Mouse (Mus musculus) lung, embryonic 15.5 days (tissue): ENCODE data around the gene Oas1h. TPM values are rescaled to one million over a fixed set of nuclear protein-coding genes. Genes with fewer than 3 reads are reported as not detected.

Source experiments
- ATAC-seq: fragments of 200-750 bp; cut with Nextera tagmentation; 2 replicates; pipeline ENCODE4 v1.8.0; 2017; ENCODE audit warnings: moderate number of reproducible peaks, borderline replicate concordance; ENCODE audit not compliant: low FRiP score, low TSS enrichment; ENCODE audit errors: extremely low read depth
- H3K27ac ChIP-seq: fragments of 300-500 bp; sonication (generic); 2 replicates; pipeline ENCODE4 v1.5.1; 2015; ENCODE audit warnings: moderate library complexity, mild to moderate bottlenecking, inconsistent platforms
- H3K27me3 ChIP-seq: fragments of 300-500 bp; sonication (generic); 2 replicates; pipeline ENCODE4 v1.6.1; 2015; ENCODE audit warnings: inconsistent platforms
- H3K36me3 ChIP-seq: fragments of 300-500 bp; sonication (generic); 2 replicates; pipeline ENCODE4 v1.6.1; 2015; ENCODE audit warnings: inconsistent platforms
- H3K4me1 ChIP-seq: fragments of 300-500 bp; sonication (generic); 2 replicates; pipeline ENCODE4 v1.6.1; 2015; ENCODE audit warnings: inconsistent platforms
- H3K4me2 ChIP-seq: fragments of 300-500 bp; sonication (generic); 2 replicates; pipeline ENCODE4 v1.6.1; 2015; ENCODE audit warnings: inconsistent platforms, mild to moderate bottlenecking, moderate library complexity
- H3K4me3 ChIP-seq: fragments of 300-500 bp; sonication (generic); 2 replicates; pipeline ENCODE4 v1.5.1; 2015; ENCODE audit warnings: mild to moderate bottlenecking, inconsistent platforms
- H3K9ac ChIP-seq: fragments of 300-500 bp; sonication (generic); 2 replicates; pipeline ENCODE4 v1.6.1; 2015; ENCODE audit warnings: inconsistent platforms
- H3K9me3 ChIP-seq: fragments of 300-500 bp; sonication (generic); 2 replicates; pipeline ENCODE4 v1.6.1; 2016; ENCODE audit warnings: inconsistent platforms
- WGBS: fragments of 180-500 bp; shearing (Covaris S2); methylation state at CpG from one replicate; pipeline ENCODE4 v1.1.7; 2015; 5-methylcytosine and 5-hydroxymethylcytosine counted together
- polyA plus RNA-seq: library from polyadenylated mRNA; unstranded; fragments of >200 nt; fragmentation: Nextera tagmentation; extraction: Ambion mirVana; gene quantifications from 2 replicates; pipeline ENCODE4 v1.2.1, GENCODE M21; 2015

Gene Oas1h
- polyA plus RNA-seq, result not detected in 2 replicates

GRCm38 (mm10) chr5:120861121-120861520 is at the start of gene Oas1h:
Gene Oas1h (plus strand): TSS chr5:120861421.
- Histone ChIP-seq H3K4me1 (no peaks in the 10 kb centered on the region), H3K36me3 (no peaks in the 10 kb centered on the region), H3K27ac (no peak within 1 kb of the TSS), H3K9me3 (no peaks in the 10 kb centered on the region), H3K9ac (no peak within 1 kb of the TSS), H3K4me2 (no peak within 1 kb of the TSS), H3K27me3 (no peaks in the 10 kb centered on the region), H3K4me3 (no peak within 1 kb of the TSS)
- no peak for ATAC-seq
- WGBS, result 48% methylated on average over 4 of the region's 4 CpGs

DNA sequence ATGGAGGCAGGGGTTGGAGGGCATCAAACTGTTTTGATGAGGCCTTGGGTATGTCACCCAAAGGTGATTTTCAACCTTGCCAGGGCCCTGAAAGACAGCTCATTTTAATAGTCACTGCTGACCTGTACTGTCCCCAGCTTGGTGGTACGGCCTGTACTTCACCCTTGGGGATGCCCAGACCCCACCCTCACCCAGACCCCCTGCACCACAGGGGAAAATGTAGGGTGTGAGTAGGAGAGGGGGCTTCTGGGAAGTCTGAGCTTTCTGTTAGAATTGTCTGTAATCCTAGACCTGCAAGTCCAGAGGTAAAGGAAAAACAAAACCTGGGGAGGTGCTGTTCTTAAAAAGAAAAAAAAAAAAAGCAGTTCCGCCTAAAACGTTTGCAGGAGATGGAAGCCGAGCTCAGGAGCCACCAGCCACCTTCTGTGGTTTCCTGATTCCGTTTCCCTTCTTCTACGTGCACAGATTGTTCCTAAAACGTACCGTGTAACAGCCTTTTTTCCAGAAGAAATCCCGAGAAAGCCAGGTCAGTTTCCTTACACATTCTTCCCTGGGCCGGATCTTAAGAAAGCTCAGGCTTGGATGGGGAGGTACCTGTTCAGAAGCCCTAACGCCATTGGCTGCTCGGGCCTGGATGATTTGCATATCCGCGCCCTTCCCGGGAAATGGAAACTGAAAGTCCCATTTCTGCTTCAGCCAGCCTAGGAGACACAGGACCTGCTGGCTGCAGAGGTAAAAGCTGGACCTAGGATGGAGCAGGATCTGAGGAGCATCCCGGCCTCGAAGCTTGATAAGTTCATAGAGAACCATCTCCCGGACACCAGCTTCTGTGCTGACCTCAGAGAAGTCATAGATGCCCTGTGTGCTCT is 49.0 kb upstream of the Oas1h start, which contains the start of gene Oas1c:
Gene Oas1c, minus strand, starts transcription at position 564 of the 869 bp plus-strand sequence.
- H3K9me3 ChIP-seq, result no peaks in the 10 kb centered on the region
- H3K4me3 ChIP-seq, result peak within 1 kb of the TSS; percentile 44
- peaks cover 10% of the 10 kb centered on the region; the same call in 1 of the 2 replicates for H3K4me1 ChIP-seq
- H3K9ac ChIP-seq, result peak within 1 kb of the TSS; percentile 45
- ATAC-seq, result peak; percentile 71; the same call in 1 of the 2 replicates
- H3K4me2 ChIP-seq, result peak within 1 kb of the TSS; percentile 67
- no peaks in the 10 kb centered on the region for H3K36me3 ChIP-seq
- peak within 1 kb of the TSS; percentile 59 for H3K27ac ChIP-seq
- 3% methylated on average over 18 of the region's 18 CpGs for WGBS
- no peaks in the 10 kb centered on the region for H3K27me3 ChIP-seq

DNA sequence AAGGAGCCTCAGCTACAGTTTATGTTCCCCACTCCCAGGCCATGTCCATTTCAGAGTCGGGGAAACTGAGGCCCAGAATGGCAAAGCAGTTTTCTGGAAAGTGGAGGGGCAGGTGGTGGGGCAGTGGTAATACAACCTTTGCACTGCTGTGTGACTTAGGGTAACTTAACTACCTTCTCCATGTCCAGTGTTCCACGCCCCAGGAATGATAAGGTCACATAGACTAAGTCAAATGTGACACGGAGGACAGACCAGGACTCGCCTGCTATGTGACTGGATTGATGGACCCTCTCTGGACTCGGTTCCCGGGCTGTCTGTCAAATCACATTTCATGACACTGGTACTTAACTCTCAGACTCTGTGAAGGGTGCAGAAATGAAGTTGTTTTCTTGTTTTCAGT is 48.2 kb upstream of the Oas1h start:
- H3K36me3 ChIP-seq, result no peaks in the 10 kb centered on the region
- no peak for ATAC-seq
- peak overlapping the region; percentile 44 for H3K4me3 ChIP-seq
- H3K4me1 ChIP-seq, result peaks cover 10% of the 10 kb centered on the region; the same call in 1 of the 2 replicates
- peak overlapping the region; percentile 67 for H3K4me2 ChIP-seq
- no peak overlapping the region for H3K27ac ChIP-seq
- no peaks in the 10 kb centered on the region for H3K9me3 ChIP-seq
- no peaks in the 10 kb centered on the region for H3K27me3 ChIP-seq
- 76% methylated on average over 6 of the region's 6 CpGs for WGBS
- H3K9ac ChIP-seq, result peak overlapping the region; percentile 45

DNA sequence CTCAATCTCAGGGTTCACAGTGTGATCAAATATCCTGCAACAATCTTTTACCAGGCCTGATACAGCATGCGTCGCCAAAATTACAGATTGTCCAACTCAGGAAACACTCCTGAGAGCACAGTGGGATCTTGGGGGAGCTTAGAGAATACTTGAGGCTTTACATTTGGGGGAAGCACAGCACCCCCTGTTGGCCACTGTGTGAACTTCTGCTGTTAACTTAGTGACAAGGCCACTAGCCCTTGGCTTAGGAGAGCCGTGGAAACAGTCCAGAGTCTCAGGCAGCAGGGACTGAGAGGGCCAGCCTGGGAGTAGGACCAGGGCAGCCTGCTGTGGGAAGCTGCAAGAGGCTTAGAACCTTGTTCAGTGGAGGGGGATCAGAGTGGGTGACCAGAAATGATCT is 45.3 kb upstream of the Oas1h start:
- H3K4me1 ChIP-seq, result peaks cover 10% of the 10 kb centered on the region; the same call in 1 of the 2 replicates
- no peak overlapping the region for H3K4me3 ChIP-seq
- H3K9me3 ChIP-seq, result peaks cover 4% of the 10 kb centered on the region; the same call in 1 of the 2 replicates
- H3K9ac ChIP-seq, result no peak overlapping the region
- no peak overlapping the region for H3K4me2 ChIP-seq
- WGBS, result 58% methylated on average over 3 of the region's 3 CpGs
- no peak overlapping the region for H3K27ac ChIP-seq
- no peaks in the 10 kb centered on the region for H3K27me3 ChIP-seq
- H3K36me3 ChIP-seq, result no peaks in the 10 kb centered on the region
- ATAC-seq, result no peak

DNA sequence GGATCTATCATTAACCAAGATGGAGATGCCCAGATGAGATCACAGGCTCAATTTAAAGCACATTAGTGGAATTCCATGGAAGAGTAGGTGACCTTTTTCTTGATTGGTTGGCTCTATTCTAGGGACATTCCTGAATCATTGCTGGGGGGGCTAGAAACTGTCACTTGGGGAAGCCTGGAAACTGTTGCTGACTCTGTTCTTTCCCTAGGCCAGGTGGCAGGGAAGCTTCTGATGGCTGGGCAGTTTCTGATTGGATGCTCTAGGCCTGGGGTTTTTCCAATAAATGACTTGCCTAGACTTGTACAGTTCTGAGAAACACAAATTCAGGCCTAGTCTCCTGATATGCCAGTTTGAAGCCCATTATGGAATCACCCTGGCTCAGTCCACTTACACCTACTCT is 42.2 kb upstream of the Oas1h start:
- no peaks in the 10 kb centered on the region for H3K4me1 ChIP-seq
- H3K27me3 ChIP-seq, result no peaks in the 10 kb centered on the region
- no peak overlapping the region for H3K9ac ChIP-seq
- no peak overlapping the region for H3K4me3 ChIP-seq
- no peak for ATAC-seq
- H3K4me2 ChIP-seq, result no peak overlapping the region
- H3K36me3 ChIP-seq, result no peaks in the 10 kb centered on the region
- peaks cover 4% of the 10 kb centered on the region; the same call in 1 of the 2 replicates for H3K9me3 ChIP-seq
- H3K27ac ChIP-seq, result no peak overlapping the region

DNA sequence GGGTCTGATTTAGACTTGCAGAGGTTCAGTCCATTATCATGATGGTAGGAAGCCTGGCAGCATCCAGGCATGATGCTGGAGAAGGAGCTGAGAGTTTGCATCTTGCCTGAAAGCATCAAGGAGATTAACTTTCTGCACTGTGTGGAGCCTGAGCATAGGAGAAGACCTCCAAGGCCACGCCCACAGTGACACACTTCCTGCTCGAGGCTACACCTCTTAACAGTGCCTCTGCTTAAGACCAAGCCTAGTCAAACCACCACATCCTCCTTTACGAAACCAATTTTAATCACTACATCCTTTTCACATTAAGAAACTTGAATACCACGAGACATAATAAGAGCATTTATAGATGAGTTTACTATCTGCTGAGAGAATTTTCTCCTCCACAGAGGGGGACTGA is 30.2 kb upstream of the Oas1h start:
- ATAC-seq, result no peak
- WGBS, result 68% methylated on average over 4 of the region's 4 CpGs
- H3K4me2 ChIP-seq, result no peak overlapping the region
- no peak overlapping the region for H3K27ac ChIP-seq
- H3K9me3 ChIP-seq, result no peaks in the 10 kb centered on the region
- no peaks in the 10 kb centered on the region for H3K36me3 ChIP-seq
- no peak overlapping the region for H3K9ac ChIP-seq
- no peak overlapping the region for H3K4me3 ChIP-seq
- H3K4me1 ChIP-seq, result no peaks in the 10 kb centered on the region
- peaks cover 10% of the 10 kb centered on the region; the same call in 1 of the 2 replicates for H3K27me3 ChIP-seq

DNA sequence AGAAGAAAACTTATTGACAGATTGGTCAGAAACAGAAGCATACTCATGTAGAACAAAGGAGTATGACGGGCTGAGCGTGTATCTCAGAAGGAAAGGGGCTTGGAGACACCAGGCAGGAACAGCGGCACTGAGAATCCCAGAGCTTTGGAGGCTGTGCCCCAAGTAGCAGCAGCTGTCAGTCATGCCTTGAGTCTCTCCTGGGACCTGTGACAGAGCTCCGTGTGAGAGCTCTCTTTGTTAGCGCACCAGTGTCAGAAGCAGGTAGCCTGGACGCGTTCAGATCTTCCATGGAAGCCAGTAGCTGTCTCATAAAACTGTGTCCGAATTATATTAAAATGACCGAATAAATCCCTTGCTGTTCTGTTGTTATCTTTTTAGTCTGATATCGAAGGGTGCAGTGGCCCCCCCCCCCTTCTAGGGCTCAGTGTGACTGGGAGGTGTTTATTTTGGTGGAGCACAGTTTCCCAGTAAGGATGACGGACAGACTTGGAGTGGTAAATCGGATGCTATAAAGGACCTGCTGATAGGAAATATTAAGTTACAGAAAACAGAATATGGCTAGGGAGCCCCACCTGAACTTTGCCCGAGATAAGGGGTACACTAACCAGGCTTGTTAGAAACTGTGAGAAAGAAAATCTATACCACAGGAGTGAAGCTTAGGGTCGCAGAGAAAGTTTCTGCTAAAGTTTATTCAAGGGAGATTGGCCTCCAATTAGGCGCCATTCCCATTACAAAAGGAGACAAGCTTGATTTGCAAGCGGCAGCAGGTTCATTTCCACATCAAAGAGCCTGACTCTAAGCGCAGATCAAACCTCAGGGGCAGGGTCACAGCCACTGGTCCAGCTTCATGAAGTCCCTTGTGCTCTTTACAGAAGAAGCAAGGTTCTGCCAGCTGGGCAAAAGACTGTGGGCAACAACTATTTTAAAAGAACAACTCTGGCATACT is 27.6 kb upstream of the Oas1h start:
- Histone ChIP-seq H3K9ac (no peak overlapping the region), H3K4me3 (no peak overlapping the region), H3K4me1 (no peaks in the 10 kb centered on the region), H3K9me3 (no peaks in the 10 kb centered on the region), H3K27me3 (peaks cover 10% of the 10 kb centered on the region; the same call in 1 of the 2 replicates), H3K36me3 (no peaks in the 10 kb centered on the region), H3K27ac (no peak overlapping the region), H3K4me2 (no peak overlapping the region)
- 14% methylated on average over 17 of the region's 17 CpGs for WGBS
- no peak for ATAC-seq

DNA sequence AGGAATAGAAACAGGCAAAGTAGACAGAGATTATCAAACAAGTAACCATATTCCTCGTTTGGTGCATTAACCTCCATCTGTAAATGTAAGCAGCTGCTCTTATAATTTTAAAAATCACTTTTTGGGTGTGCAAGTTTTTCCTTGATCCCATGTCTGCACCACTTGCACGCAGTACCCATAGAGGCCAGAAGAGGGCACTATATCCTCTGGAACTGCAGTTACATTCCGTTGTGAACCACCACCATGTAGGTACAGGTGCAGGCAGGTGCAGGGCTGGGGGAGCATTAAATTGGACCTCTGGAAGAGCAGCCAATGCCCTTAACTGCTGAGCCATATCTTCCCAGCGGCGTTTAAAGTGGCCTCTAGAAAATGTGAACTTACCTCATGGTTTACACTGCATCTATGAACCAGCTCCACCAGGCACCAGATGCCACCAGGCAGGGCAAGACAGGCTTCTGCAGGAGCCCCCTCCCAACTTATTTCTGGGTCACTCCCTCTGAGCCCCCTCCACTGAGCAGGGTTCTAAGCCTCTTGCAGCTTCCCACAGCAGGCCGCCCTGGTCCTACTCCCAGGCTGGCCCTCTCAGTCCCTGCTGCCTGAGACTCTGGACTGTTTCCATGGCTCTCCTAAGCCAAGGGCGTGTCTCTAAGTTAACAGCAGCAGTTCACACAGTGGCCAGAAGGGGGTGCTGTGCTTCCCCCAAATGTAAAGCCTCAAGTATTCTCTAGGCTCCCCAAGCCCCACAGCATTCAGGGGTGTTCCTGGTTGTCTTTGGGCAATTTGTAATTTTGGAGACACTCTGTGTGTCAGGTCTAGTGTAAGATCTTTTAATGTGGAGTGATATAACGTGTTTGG is 24.3 kb upstream of the Oas1h start:
- WGBS, result 6% methylated on average over 8 of the region's 8 CpGs
- peaks cover 10% of the 10 kb centered on the region; the same call in 1 of the 2 replicates for H3K27me3 ChIP-seq
- no peak for ATAC-seq
- H3K4me3 ChIP-seq, result no peak overlapping the region
- H3K9me3 ChIP-seq, result no peaks in the 10 kb centered on the region
- H3K9ac ChIP-seq, result no peak overlapping the region
- H3K4me2 ChIP-seq, result no peak overlapping the region
- no peaks in the 10 kb centered on the region for H3K36me3 ChIP-seq
- no peaks in the 10 kb centered on the region for H3K4me1 ChIP-seq
- H3K27ac ChIP-seq, result no peak overlapping the region

DNA sequence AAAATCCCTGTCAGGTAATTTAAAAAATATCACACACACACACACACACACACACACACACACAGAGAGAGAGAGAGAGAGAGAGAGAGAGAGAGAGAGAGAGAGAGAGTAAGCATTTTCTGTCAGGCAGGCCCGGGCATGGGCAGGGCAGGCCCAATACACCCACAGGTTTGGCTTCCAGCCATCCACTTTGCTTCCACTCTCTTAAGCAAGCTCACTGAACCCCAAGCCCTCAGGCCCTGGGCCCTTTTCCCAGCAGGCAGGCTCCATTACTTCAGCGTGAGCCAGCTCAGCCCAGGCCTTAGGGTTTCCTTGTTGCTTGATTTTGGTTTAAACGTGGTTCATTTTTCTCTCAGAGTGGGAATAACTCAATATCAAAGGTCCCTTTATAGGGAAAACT is 16.5 kb upstream of the Oas1h start:
- no peak for ATAC-seq

DNA sequence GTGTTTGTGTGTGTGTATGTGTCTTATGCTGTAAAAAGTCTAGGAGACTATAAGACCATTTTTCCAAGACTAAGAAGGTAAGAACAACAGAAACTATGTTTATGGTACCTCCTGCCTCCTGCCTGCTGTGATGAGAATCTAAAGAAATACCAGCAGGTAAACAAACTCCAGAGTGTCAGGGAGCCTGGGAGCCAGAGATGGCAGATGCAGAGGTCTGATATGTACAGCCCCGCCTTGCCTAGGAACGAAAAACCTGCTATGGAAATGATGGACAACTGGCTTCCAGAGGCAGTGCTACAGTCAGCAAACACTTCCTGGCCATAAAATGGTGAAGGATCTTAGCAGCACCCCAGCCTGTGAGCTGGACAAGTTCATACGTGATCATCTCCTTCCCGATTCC is 14.2 kb upstream of the Oas1h start, which contains the start of gene Oas1f:
Gene Oas1f, plus strand, starts transcription at position 301 of the 400 bp plus-strand sequence.
- ATAC-seq, result no peak
- 54% methylated on average over 4 of the region's 4 CpGs for WGBS
- no peaks in the 10 kb centered on the region for H3K9me3 ChIP-seq
- no peaks in the 10 kb centered on the region for H3K27me3 ChIP-seq
- H3K36me3 ChIP-seq, result no peaks in the 10 kb centered on the region
- no peaks in the 10 kb centered on the region for H3K4me1 ChIP-seq
- no peak within 1 kb of the TSS for H3K27ac ChIP-seq
- no peak within 1 kb of the TSS for H3K9ac ChIP-seq
- no peak within 1 kb of the TSS for H3K4me2 ChIP-seq
- no peak within 1 kb of the TSS for H3K4me3 ChIP-seq

More for the DNA sequence above, 16.5 kb upstream of the Oas1h start:
- Histone ChIP-seq H3K9me3 (no peaks in the 10 kb centered on the region), H3K9ac (no peak overlapping the region), H3K4me3 (no peak overlapping the region), H3K27me3 (no peaks in the 10 kb centered on the region), H3K36me3 (no peaks in the 10 kb centered on the region), H3K27ac (no peak overlapping the region), H3K4me1 (no peaks in the 10 kb centered on the region), H3K4me2 (no peak overlapping the region)
- WGBS, result 75% methylated on average over 3 of the region's 3 CpGs

DNA sequence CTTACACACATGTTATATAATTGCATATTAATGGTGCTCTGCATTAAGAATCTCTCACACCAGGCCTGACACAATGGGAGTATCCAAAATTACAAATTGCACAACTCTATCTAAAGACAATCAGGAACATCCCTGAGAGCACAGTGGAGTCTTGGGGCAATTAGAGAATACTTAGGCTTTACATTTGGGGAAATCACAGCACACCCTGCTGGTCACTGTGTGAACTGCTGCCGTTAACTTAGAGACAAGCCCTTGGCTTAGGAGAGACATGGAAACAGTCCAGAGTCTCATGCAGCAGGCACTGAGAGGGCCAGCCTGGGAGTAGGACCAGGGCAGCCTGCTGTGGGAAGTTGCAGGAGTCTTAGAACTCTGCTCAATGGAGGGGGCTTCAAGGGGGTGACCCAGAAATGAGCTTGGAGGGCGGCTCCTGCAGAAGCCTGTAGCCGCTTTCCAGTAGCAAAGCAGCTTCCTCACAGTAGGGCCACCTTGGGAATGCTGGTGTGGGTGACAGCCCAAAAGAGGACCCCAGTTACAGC is 11.6 kb upstream of the Oas1h start:
- H3K9me3 ChIP-seq, result peaks cover 6% of the 10 kb centered on the region; the same call in 1 of the 2 replicates
- ATAC-seq, result no peak
- H3K27ac ChIP-seq, result no peak overlapping the region

More for the DNA sequence above, 11.6 kb upstream of the Oas1h start:
- H3K4me2 ChIP-seq, result no peak overlapping the region
- WGBS, result 61% methylated on average over 3 of the region's 3 CpGs
- no peaks in the 10 kb centered on the region for H3K27me3 ChIP-seq
- H3K4me1 ChIP-seq, result no peaks in the 10 kb centered on the region
- no peak overlapping the region for H3K4me3 ChIP-seq
- H3K9ac ChIP-seq, result no peak overlapping the region
- no peaks in the 10 kb centered on the region for H3K36me3 ChIP-seq
